Mouse (Mus musculus) spleen, postnatal 36 days (tissue): ENCODE measurements at regions not wholly inside any gene's neighbourhood (a gene's known extent, or its start where the extent isn't known, plus 50 kb on each side); places are given as distances from the start of the nearest gene placed in this dataset.

Source experiments
- DNase-seq, 2 experiments: peaks; one replicate each; pipeline ENCODE4 v3.0.0; 2022; ENCODE audit warnings: low spot score in 2 of 2, mixed read lengths in 1 of 2

DNA sequence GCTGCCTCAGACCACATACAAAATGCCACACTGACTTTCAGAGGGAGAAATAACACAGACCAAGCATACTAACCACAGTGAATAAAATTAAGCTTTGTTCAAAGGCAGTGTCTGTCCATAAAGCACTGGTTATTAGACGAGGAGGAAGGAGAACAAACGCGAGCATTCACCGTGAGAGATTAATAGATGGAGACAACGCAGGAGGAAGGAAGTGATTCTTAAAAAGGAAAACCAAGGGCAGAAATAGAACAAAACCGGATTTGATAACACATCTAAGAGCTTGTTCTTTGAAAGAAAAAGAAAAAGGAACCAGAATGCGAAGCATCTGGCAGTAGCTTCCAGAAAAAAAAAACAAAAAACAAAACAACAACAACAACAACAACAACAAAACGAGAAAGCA is 86.3 kb upstream of the Irs2 start:
- DNase-seq: no peak

DNA sequence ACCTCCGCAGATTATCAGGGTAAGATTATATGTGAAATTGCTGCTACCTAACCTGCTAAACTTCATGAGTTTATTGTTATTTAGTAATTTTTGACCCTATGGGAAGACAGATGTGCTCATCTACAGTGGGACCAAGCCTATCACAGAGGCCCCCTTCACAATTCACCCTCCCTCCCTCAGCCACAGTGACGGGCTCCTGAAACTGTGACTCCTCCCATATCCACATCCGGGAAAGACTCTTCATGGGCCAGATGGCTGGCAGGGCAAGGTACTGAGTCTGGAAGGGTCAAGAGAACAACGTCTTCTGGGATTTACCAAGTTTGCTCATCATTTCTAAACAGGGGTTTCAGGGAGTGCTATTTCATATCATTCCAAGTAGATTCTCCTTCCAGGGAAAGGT is 84.1 kb upstream of the Irs2 start:
- no peak for DNase-seq

DNA sequence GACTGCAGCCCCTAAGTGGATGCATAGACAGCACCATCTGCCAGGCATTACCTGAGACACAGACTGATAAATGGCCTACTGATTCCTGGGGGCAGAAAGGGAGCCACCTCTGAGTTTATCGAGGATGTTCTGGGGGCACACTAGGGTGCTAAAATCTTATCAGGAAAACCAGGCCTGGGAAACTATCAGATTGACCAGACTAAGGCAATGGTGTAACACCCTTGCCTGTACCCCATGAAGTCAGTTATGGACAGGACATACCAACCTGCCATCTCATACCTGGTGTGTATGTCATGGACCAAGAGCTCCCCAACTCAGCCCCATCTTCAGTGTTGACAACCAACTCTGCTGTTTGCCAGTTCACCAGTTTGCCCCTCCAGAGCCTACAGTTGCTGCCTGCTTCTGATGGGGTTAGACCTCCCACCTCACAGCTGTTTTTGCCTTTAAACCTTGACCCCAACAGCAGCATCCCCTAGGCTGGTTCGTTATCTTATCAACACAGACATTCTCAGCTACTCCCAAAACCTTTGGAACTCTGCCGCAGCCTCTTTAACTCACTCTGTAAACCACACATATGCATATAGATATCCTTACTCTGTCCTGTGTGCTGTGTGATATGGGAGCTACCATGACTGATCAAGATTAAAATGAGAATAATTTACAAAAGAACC is 83.6 kb upstream of the Irs2 start:
- DNase-seq: no peak

DNA sequence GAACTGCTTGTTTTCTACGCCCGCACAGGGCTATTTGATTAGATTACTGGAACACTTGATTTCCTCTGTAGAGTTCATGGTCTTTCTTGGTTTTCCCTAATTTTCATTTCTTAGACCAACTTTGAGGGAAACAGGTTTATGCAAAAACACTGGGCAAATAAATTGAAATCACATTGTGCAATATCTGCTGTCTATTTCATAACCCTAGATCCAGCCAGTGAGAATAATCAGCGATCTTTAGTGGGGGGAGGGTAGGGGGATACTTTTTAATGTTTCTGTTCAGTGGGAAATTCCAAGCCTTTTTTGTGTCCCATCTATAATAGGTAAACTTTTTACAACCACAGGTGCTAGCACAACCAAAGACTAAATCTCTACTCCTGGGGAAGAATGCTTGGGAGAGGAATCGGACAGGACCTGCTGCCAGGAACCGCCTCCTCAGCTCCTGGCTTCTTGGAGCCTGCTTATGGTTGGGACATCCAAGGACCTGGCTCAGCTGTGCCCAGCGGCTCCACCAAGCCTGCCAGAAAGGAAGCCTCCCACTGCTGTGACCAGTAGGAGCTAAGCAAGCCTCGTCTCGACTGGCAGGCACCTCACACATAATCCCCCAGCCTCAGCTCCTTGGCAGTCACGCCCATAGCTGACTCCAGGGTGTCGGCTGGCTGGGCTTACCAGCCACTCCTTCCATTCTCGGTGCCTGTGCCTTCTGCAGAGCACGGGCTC is 80.8 kb upstream of the Irs2 start:
- no peak for DNase-seq

DNA sequence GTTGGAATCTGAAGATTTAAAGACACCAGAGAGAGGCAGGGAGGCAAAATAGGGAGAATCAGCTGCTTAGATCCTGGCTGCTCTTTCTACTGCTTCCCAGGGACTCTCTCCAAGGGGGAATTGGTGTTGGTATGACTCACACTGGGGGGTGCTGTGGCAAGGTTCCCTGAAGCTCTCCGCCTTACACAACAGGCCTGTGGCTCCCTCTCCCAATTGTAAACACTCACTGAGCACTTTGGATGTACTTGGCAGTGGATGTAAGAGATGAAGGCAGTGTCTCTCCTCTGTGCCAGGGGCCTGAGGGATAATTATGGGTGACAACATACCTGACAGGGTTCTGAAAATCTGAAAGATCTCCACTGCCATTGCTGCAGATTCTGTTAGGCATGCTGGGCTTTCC is 77.0 kb upstream of the Irs2 start:
- DNase-seq: no peak

DNA sequence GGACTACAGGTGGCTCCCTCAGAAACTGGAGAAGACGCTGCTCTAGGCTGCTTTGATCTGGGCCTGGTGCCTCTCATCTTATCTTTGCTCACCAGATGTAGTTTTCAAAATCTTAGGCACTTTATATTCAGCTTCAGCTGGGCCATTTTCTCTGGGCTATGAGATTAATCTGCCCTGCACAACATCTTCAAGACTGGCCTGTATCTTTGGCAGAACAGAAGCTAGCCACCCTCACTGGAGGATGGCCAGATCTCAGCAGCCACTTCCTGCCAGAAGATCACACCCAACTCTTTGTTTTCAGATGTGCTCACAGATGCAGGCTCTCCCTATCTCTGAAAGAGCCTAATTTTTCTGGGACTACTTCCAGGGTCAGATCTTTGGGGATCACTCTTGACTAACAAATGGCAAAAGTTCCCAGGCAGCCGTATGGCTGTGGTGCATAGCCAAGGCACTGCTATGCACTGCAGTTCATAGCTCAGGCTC is 75.8 kb upstream of the Irs2 start:
- no peak for DNase-seq

DNA sequence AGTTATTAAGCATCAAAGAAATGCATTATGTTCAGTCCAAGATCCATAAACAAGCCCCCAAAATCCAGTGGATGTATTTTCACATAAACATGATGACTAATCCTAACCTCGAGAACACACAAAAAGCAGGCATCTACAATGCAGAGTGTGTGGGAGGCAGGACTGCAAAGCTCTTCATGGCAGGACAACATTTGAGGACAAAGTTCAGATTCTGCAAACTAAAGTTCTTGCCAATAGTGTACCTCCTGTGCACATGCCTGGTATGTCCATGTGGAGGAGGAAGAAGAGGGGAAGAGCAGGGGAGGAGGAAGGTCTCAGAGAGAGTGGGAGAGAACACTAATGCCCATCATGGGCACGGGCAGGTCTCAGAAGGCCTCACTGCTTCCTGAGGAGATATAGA is 72.6 kb upstream of the Irs2 start:
- DNase-seq: no peak

DNA sequence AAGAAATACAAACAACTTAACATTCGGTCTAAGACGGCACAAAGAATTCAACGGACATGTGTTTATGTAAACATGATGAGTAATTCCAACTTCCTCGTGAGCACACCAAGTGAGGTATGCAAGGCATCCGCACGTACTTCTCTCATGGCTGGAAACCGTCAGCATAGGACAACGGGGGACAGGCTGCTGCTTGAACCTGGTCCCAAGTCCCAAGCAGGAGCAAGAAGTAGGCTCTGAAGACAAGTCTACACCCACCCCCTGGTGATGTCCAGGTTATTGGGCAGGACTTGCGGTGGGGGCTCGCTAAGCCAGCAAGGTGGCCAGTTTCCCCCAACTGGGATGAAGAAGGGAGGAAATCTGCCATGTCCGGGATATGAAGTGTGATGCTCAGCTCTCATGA is 71.5 kb upstream of the Irs2 start:
- no peak for DNase-seq

DNA sequence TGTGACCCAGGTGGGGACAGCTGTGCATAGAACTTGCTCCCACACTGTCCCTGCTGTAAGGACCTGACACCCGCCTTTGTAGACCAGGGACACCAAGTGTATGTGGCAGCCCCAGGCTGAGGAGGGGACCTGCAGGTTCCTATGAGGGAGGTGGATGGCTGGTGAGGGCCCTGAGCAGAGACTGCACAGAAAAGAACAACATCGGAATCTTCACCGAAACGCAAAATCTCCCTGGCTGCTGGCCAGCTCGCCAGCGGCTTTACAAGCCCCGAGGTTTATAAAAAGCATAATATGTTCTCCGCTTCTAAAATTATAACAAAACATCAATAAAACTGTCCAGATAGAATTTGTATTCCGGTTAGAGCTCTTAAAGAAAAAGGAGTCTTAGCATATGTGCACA is 68.9 kb upstream of the Irs2 start:
- no peak for DNase-seq

DNA sequence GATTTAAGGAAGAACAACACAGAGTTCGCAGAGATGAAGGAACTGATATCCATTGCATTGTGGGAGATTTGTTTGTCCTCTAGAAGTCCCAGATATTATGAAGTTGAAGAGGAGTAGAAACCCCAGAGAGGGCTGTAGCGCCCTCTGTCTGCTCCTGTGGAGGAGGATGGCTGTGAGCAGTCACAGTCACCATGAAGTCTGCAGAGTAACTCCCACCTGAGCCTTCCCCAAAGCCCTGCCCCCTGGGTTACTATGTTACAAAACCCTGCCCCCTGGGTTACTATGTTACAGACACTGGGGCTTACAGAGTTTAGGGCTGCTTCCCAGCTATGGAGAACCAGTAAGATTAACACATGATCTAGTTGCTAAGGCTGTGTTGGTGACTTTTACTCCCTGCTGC is 62.9 kb upstream of the Irs2 start:
- no peak for DNase-seq

DNA sequence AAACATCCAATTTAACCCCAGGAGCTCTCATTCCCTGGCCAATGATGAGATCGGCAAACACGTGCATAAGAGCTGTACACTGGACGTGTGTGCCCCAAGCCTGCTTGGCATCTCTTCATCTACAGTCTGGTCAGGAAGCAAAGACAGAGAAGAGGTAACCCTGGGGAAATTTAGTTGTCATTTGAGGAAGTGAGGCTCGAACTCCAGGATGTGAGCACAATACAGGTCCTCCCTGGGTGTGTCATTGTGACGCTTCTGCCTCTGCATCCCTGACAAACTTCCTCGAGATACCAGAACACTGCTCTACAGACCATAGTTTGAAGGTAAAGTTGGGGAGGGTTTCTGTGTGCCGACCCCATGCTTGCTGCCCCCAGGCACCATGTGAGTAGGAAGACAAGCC is 59.2 kb upstream of the Irs2 start:
- DNase-seq: no peak

DNA sequence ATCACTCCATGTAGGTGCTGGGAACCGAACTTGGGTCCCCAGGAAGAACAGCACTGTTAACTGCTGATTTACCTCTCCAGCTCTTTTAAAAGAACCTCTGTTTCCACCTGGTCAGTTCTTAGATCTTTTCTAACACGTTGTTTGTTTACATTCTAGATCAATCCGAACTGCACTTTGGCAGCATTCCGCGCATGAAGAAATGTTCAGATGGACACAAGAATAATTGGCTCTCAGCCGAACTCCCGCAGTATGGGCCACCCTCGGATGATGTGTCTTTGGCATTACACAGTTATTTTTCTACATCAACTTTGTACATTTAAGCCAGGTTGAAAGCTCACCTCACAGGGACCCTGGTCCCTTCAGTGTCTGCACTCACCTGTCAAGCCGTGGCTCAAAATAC is 57.7 kb upstream of the Irs2 start:
- DNase-seq: no peak

DNA sequence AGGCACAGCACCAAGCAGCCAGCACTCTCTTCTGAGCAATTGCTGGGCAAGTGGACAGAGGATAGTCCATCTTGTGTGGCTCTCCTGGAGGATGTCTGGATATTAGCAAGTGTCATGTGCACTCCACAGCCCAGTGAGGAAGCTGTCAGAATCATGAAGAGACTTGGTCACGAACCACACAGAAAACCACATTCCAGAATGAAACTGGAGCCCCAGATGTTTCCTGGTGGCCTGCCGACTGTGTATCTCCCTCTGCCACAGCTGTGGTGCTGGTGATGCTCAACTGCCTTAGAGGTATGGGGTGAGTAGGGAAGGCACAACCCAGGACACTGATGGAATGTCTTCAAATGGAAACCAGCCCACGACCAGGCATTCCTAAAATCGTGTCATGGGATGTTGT is 57.0 kb upstream of the Irs2 start:
- no peak for DNase-seq

DNA sequence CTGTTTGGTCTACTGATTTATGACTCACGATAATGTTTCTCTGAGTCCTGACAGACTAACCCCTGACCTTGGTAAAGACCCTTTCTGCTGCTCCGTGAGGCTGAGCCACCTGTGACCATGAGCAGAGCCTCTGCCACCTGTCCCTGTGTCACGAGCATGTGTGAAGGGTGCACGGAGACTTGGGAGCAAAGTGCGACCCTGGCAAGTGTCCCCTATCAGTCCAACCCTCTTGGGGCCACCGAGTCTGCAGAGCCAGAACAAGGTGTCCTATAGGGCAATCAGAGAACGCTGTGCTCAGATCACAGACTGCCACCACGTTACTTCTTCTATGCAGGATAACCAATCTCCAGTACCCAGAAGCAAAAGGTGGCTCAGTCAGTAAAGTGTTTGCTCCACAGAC is 54.8 kb upstream of the Irs2 start:
- DNase-seq: no peak

DNA sequence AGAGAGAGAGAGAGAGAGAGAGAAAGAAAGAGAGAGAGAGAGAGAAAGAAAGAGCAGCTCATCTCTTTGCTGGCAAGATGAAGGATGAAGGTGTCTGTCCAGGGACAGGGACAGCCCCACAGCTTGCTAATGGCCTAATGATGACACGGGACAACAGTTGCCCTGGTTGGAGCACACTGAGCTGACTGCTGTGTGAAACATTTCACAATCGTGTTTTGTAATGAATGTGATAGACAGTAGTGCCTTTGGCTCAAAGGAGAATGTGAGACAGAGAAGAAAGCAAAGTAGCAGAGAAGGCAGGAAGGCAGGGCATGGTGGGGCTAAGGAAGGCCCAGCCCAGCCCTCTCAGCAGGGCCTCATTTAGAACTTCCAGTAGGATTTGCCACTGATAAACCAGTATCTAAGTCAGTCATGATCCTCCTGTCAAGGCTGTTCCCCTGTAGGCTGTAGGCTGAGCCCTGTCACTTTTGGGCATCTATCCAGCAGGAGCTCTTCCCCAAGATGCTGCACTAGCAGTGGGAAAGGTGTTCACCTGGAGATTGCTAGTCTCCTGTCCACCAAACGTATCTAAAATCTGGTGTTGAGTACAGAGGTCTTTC is 54.2 kb upstream of the Irs2 start:
- no peak for DNase-seq

DNA sequence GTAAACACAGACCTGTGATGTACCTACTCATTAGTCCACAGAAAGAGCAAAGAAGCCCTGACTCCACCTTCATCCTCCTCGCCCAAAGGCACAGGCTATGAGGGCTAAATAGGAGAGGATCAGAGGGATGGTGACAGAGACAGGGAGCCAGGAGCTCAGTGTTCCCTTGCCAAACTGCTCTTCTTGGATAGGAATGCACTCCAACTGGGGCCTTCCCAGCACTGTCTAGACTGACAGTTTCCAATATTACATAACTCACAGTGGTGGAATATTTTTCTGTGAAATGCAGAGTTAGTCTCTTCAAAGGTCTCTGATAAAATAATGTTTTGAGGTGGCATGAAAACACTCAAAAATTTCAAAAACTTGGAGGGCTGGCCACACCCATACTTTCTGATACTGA is 53.5 kb upstream of the Irs2 start:
- no peak for DNase-seq

DNA sequence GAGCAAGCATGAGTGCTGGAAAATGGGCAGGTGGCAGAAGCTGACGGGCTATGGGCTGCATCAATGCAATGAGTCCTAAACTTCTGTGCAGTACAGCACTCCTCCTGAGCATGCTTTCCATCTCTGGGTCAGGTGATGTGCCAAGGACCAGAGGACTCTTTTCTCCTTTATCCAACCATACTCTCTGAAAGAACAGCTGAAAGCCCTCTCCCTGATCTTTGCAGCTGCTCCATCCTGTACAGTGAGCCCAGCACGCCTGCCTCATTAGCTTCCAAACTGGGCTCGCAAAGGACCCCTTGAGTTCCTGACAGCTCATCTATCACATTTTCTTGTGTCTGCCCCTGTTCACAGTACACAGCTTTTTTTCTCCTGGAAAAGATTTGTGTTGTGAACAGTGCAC is 52.3 kb upstream of the Irs2 start:
- DNase-seq: no peak

DNA sequence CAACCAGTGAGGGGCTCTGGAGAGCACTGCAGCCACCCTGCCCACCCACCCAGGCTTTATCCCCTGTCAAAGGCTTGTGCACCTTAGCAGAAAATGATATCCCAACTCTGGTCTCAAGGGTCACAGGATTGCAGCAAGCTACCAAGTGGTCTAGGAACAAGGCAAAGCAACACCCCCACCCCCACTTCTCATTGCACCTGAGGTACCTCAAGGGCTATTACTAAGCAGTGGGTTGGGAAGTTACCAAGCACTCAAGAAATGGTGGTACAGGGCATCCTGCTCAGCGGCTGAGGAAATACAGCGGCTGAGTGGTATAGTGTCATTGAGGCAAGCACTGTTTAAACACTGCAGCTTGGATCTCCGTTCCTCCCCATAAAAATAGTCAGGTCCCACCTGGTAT is 50.1 kb upstream of the Irs2 start:
- no peak for DNase-seq
